Mouse (Mus musculus) midbrain, postnatal 0 days (tissue): Measurements from ENCODE around the gene Dhx9. TPM values are rescaled to one million over a fixed set of nuclear protein-coding genes. Genes with fewer than 3 reads are reported as not detected.
"Not testable (repeated sequence)": the region's sequence is repeated elsewhere in the genome, so short reads cannot be mapped to it uniquely, and the experiment has no call there.

Source experiments
- ATAC-seq: fragments of 200-750 bp; cut with Nextera tagmentation; 2 replicates; pipeline ENCODE4 v1.8.0; 2017; ENCODE audit warnings: moderate number of reproducible peaks, mild to moderate bottlenecking, moderate TSS enrichment, moderate library complexity; ENCODE audit not compliant: low FRiP score
- DNase-seq: peaks from one replicate; pipeline ENCODE4 v3.0.0-alpha.2; 2015; ENCODE audit warnings: low spot score
- H3K27ac ChIP-seq: fragments of 300-500 bp; sonication (generic); 2 replicates; pipeline ENCODE4 v1.5.1; 2014; ENCODE audit warnings: low read depth, mild to moderate bottlenecking, low read length, mixed read lengths
- H3K27me3 ChIP-seq: fragments of 300-500 bp; sonication (generic); 2 replicates; pipeline ENCODE4 v1.6.1; 2014; ENCODE audit warnings: low read length, control low read depth, mixed read lengths; ENCODE audit not compliant: insufficient read depth
- H3K36me3 ChIP-seq: fragments of 300-500 bp; sonication (generic); 2 replicates; pipeline ENCODE4 v1.6.1; 2014; ENCODE audit warnings: low read length, control low read depth, mixed read lengths; ENCODE audit not compliant: insufficient read depth
- H3K4me1 ChIP-seq: fragments of 300-500 bp; sonication (generic); 2 replicates; pipeline ENCODE4 v1.6.1; 2014; ENCODE audit warnings: mild to moderate bottlenecking, control low read depth, antibody characterized with exemption, low read length, mixed read lengths; ENCODE audit not compliant: insufficient read depth
- H3K4me2 ChIP-seq: fragments of 300-500 bp; sonication (generic); 2 replicates; pipeline ENCODE4 v1.6.1; 2014; ENCODE audit warnings: low read depth, mild to moderate bottlenecking, low read length, mixed read lengths; ENCODE audit not compliant: poor library complexity, severe bottlenecking
- H3K4me3 ChIP-seq: fragments of 300-500 bp; sonication (generic); 2 replicates; pipeline ENCODE4 v1.5.1; 2014; ENCODE audit warnings: low read depth, mild to moderate bottlenecking, low read length, moderate library complexity
- H3K9ac ChIP-seq: fragments of 300-500 bp; sonication (generic); replicated peaks from 2 replicates; pipeline ENCODE4 v1.6.1; 2014; ENCODE audit warnings: mild to moderate bottlenecking, low read length, moderate library complexity, mixed read lengths; ENCODE audit not compliant: poor library complexity, severe bottlenecking
- H3K9me3 ChIP-seq: fragments of 300-500 bp; sonication (generic); 2 replicates; pipeline ENCODE4 v1.6.1; 2016; ENCODE audit warnings: low read length, control low read depth
- CTCF ChIP-seq: IDR thresholded peaks from 2 replicates; pipeline ENCODE4 v1.5.1; 2016; ENCODE audit warnings: antibody characterized with exemption, mild to moderate bottlenecking
- WGBS: fragments of 180-500 bp; shearing (Covaris S2); extraction: QIAGEN DNeasy Blood & Tissue Kit; methylation state at CpG from one replicate; pipeline ENCODE4 v1.1.7; 2014; 5-methylcytosine and 5-hydroxymethylcytosine counted together
- polyA plus RNA-seq: library from polyadenylated mRNA; unstranded; fragments of >200 nt; fragmentation: Nextera tagmentation; extraction: Ambion mirVana; gene quantifications from 2 replicates; pipeline ENCODE4 v1.2.1, GENCODE M21; 2015
- total RNA-seq: library from RNA; depleted of rRNA; stranded (reverse); fragments of >200 nt; gene quantifications from 2 replicates; pipeline ENCODE4 v1.2.3, GENCODE M21; 2014

The Dhx9 gene
- total and polyA plus RNA-seq, 2 experiments from 2014 or later, result 30.0 to 53.7 TPM

GRCm38 (mm10) chr1:153515368-153515767, 27.9 kb upstream of the Dhx9 start:
- Histone ChIP-seq H3K4me1 (no peaks in the 10 kb centered on the region), H3K9ac (no peak overlapping the region), H3K36me3 (peaks cover 5% of the 10 kb centered on the region; the same call in 1 of the 2 replicates), H3K4me3 (no peak overlapping the region), H3K9me3 (no peaks in the 10 kb centered on the region), H3K4me2 (no peak overlapping the region), H3K27ac (no peak overlapping the region), H3K27me3 (no peaks in the 10 kb centered on the region)
- 82% methylated on average over 12 of the region's 12 CpGs for WGBS
- no peak for ATAC-seq
- TF ChIP-seq CTCF, result no peak
- DNase-seq, result no peak

GRCm38 (mm10) chr1:153510330-153511009, 23.0 kb upstream of the Dhx9 start:
- DNase-seq (no peak), ATAC-seq (no peak)
- H3K36me3 ChIP-seq, result peaks cover 5% of the 10 kb centered on the region; the same call in 1 of the 2 replicates
- no peaks in the 10 kb centered on the region for H3K4me1 ChIP-seq
- TF ChIP-seq CTCF, result peak; percentile 35; the same call in 1 of the 2 replicates
- 64% methylated on average over 2 of the region's 2 CpGs for WGBS
- H3K4me2 ChIP-seq, result no peak overlapping the region
- no peak overlapping the region for H3K9ac ChIP-seq
- no peak overlapping the region for H3K4me3 ChIP-seq
- no peaks in the 10 kb centered on the region for H3K9me3 ChIP-seq
- no peak overlapping the region for H3K27ac ChIP-seq
- H3K27me3 ChIP-seq, result no peaks in the 10 kb centered on the region

GRCm38 (mm10) chr1:153509569-153509968, 22.1 kb upstream of the Dhx9 start:
- 61% methylated on average over 8 of the region's 8 CpGs for WGBS
- H3K27ac ChIP-seq, H3K4me1 ChIP-seq, H3K9ac ChIP-seq, H3K4me3 ChIP-seq, H3K27me3 ChIP-seq, ATAC-seq, H3K4me2 ChIP-seq, DNase-seq, H3K9me3 ChIP-seq, H3K36me3 ChIP-seq: not testable (repeated sequence)

- no peak overlapping the region for H3K4me3 ChIP-seq
These were observed 21.6 kb upstream of the Dhx9 start for GRCm38 (mm10) chr1:153509012-153509411.

GRCm38 (mm10) chr1:153506266-153506665, 18.8 kb upstream of the Dhx9 start:
- Histone ChIP-seq H3K9me3 (no peaks in the 10 kb centered on the region), H3K27me3 (no peaks in the 10 kb centered on the region), H3K4me1 (no peaks in the 10 kb centered on the region), H3K36me3 (no peaks in the 10 kb centered on the region), H3K4me3 (no peak overlapping the region), H3K27ac (no peak overlapping the region), H3K9ac (no peak overlapping the region), H3K4me2 (no peak overlapping the region)
- ATAC-seq (no peak), DNase-seq (peak; percentile 85)
- WGBS, result 46% methylated on average over 6 of the region's 6 CpGs
- no peak for TF ChIP-seq CTCF

More at GRCm38 (mm10) chr1:153509012-153509411, 21.6 kb upstream of the Dhx9 start:
- no peaks in the 10 kb centered on the region for H3K4me1 ChIP-seq
- H3K27me3 ChIP-seq, result no peaks in the 10 kb centered on the region
- H3K36me3 ChIP-seq, result no peaks in the 10 kb centered on the region
- 87% methylated on average over 6 of the region's 6 CpGs for WGBS
- H3K9me3 ChIP-seq, result no peaks in the 10 kb centered on the region
- ATAC-seq (no peak), DNase-seq (no peak)
- H3K9ac ChIP-seq, result no peak overlapping the region
- no peak for TF ChIP-seq CTCF
- H3K27ac ChIP-seq, result no peak overlapping the region
- H3K4me2 ChIP-seq, result no peak overlapping the region

GRCm38 (mm10) chr1:153501644-153502321, 14.3 kb upstream of the Dhx9 start:
- ATAC-seq (no peak), DNase-seq (no peak)
- Histone ChIP-seq H3K36me3 (no peaks in the 10 kb centered on the region), H3K4me1 (no peaks in the 10 kb centered on the region), H3K9me3 (no peaks in the 10 kb centered on the region), H3K4me3 (no peak overlapping the region), H3K9ac (no peak overlapping the region), H3K4me2 (no peak overlapping the region), H3K27me3 (no peaks in the 10 kb centered on the region), H3K27ac (no peak overlapping the region)
- no peak for TF ChIP-seq CTCF
- WGBS, result 54% methylated on average over 5 of the region's 5 CpGs
